Mouse (Mus musculus): Measurements from ENCODE around the gene Asb18.

Asb18 gene

GRCm38 (mm10) chr1:89969072-89969713, 45.3 kb downstream of the Asb18 start:
- DNase-seq, result no peak

GRCm38 (mm10) chr1:89968111-89968851, 46.2 kb downstream of the Asb18 start:
- no peak for DNase-seq

- DNase-seq, result no peak
Measured at GRCm38 (mm10) chr1:89967585-89967984, 46.9 kb downstream of the Asb18 start.

GRCm38 (mm10) chr1:89964426-89964825, 50.0 kb downstream of the Asb18 start:
- no peak for DNase-seq

GRCm38 (mm10) chr1:89963296-89963695, 51.2 kb downstream of the Asb18 start:
- no peak for DNase-seq

GRCm38 (mm10) chr1:89962092-89962491, 52.4 kb downstream of the Asb18 start:
- no peak for DNase-seq

- no peak for DNase-seq
Measured at GRCm38 (mm10) chr1:89959393-89959792, 55.1 kb downstream of the Asb18 start.

- peak; percentile 68 to 77 for DNase-seq
Measured at GRCm38 (mm10) chr1:89943202-89943601, 71.3 kb downstream of the Asb18 start.

- DNase-seq, result no peak
Measured at GRCm38 (mm10) chr1:89942395-89942976, 72.0 kb downstream of the Asb18 start.

GRCm38 (mm10) chr1:89941701-89942381, 72.6 kb downstream of the Asb18 start:
- DNase-seq, result no peak

GRCm38 (mm10) chr1:89940961-89941524, 73.4 kb downstream of the Asb18 start:
- DNase-seq, result no peak

- peak; percentile 74 to 80 for DNase-seq
Measured at GRCm38 (mm10) chr1:89939981-89940726, 74.3 kb downstream of the Asb18 start.

GRCm38 (mm10) chr1:89939596-89939960, 74.9 kb downstream of the Asb18 start:
- DNase-seq, result no peak

GRCm38 (mm10) chr1:89938884-89939595, 75.4 kb downstream of the Asb18 start:
- DNase-seq, result no peak

GRCm38 (mm10) chr1:89935493-89936348, 78.7 kb downstream of the Asb18 start:
- no peak for DNase-seq

- no peak for DNase-seq
Measured at GRCm38 (mm10) chr1:89934316-89935260, 79.9 kb downstream of the Asb18 start.

GRCm38 (mm10) chr1:89933786-89934185, 80.7 kb downstream of the Asb18 start:
- DNase-seq, result no peak

- no peak for DNase-seq
Measured at GRCm38 (mm10) chr1:89933028-89933427, 81.4 kb downstream of the Asb18 start.

GRCm38 (mm10) chr1:89932616-89933015, 81.8 kb downstream of the Asb18 start:
- DNase-seq, result no peak

GRCm38 (mm10) chr1:89932021-89932423, 82.4 kb downstream of the Asb18 start:
- no peak for DNase-seq

All from lung, adult 18-20 months (tissue).